Mouse (Mus musculus): ENCODE data around the gene Qprt.

Gene Qprt

DNA sequence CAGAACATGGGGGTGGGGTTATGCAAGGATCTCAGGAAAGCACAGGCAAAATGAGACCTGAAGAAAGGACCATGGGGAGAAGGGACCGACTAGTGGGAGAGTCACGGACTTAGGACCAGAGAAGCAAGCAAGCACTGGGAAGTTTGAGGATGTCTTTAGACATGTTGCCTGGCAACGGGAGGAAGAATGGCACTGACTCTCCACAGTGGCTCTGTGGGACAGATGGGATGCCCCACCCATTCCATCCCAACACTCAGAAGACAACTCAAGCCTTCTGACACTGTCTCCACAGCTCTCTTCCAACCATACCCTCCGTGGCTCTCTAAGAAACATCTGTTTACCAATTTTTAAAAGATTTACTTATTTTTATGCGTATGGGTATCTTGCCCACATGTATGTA, 11.1 kb upstream of the Qprt start:
- DNase-seq (ENCODE audit: low spot score in 2 of 2) = no peak

GRCm38 (mm10) chr7:127129638-127130037, 7.6 kb upstream of the Qprt start:
- DNase-seq (ENCODE audit: low spot score in 2 of 2) = peak in 1 of 2 experiments; percentile 45

DNA sequence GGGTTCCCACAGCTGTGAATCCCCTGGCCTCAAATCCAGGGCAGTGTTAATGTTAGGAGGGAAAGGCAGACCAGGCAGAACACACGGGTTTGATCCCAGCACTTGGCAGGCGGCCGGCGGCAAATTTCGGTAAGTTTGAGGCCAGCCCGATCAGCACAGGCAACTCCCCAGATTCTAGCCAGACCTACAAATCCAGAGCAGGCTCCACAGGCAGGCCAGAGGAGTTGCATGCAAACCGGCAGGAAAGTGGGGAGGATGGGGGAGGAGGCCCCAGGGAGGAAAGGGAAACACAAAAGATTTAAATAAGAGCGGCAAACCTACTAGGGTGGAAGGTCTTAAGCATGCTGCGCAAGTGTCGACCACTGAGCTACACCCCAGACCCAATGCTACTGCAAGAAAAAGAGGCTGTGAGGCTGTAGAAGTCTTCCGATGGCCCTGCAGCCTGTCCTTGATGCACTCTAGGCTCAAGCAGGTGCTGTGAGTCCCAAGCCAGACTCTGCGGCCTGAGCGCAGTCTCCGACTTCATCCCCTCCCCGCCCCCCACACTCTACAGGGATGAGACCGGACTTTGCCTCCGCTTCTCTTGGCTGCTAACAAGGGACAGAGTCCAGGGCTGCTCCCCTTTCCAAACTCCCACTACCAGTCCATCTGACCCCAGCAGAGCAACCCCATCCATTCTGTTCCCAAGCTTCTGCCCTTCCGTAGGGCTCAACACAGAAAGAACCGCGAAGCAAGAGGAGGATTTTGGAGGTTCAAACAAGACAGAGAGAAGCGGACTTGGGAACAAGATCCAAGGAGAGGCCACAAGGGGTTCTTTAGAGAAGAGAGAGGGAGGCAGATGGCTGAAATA, 740 bp downstream of the Qprt start:
- DNase-seq (ENCODE audit: low spot score in 2 of 2) = no peak

- DNase-seq (ENCODE audit: low spot score in 2 of 2) = no peak
Measured at GRCm38 (mm10) chr7:127118671-127119445, 3.2 kb downstream of the Qprt start.

DNA sequence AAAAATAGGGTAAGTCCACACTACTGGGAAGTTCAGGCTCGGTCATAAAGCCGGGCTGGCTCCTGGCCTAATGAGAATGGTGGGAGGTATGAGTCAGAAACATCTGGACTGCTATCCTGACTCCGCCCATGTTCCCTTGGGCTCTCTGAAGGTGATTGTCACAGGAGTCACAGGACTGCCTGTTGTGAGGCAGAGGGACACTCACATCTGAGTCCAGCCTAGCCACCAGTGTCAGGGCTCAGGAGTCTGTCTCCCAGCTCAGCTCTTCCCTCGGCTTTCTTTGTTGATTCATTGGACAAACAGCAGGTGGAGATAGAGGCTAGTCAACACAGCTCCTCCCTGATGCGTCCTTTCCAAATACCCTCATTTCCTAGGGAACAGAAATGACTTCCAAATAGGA, 4.1 kb downstream of the Qprt start:
- no peak for DNase-seq (ENCODE audit: low spot score in 2 of 2)

DNA sequence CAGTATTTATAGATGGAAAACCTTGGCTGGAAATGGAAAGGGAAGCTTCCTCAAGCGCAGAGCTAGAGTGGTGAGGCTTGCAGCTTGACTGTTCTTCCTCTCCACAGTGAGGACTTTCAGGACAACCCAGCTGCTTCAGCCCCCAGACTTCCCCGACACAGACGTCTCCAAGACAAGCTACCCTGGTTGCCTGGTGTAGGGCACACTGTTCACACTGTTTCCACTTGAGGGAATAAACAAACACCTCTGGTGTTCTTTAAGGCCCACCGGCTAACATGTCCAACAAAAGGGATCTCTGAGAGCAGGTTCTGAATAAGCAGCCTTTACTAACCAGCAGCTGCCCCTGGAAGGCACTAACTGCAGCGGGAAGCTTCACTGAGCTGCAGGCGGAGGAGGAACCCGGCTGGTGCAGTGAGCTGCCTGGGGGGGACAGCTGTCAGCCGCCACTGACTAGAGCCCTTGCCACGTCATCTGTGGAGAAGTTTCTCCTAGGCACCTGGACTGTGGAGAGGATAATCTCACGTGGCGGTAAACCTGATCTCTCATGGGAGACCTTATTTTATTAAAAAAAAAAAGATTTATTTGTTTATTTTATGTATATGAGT, 5.6 kb downstream of the Qprt start:
- no peak for DNase-seq (ENCODE audit: low spot score in 2 of 2)

DNA sequence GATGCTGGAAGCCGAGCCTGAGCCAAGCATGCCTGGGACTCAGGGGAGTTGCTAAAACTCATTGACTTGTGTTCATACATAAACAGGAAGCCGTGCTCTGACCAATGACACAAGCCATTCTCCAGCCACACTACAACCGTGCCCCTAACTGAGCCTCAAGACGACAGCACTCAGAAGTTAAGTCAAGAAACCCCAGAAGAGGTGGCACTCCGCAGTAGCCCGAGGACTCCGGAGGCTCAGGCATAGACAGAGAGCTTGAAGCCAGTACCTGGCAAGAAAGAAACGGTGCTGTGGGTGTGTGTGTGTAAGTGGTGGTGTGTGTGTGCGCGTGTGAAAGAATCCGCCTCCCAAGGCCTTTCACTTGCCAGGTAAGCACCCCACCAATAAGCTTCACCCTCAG, 7.1 kb downstream of the Qprt start:
- no peak for DNase-seq (ENCODE audit: low spot score in 2 of 2)

GRCm38 (mm10) chr7:127113614-127114259, 8.3 kb downstream of the Qprt start:
- no peak for DNase-seq (ENCODE audit: low spot score in 2 of 2)

DNA sequence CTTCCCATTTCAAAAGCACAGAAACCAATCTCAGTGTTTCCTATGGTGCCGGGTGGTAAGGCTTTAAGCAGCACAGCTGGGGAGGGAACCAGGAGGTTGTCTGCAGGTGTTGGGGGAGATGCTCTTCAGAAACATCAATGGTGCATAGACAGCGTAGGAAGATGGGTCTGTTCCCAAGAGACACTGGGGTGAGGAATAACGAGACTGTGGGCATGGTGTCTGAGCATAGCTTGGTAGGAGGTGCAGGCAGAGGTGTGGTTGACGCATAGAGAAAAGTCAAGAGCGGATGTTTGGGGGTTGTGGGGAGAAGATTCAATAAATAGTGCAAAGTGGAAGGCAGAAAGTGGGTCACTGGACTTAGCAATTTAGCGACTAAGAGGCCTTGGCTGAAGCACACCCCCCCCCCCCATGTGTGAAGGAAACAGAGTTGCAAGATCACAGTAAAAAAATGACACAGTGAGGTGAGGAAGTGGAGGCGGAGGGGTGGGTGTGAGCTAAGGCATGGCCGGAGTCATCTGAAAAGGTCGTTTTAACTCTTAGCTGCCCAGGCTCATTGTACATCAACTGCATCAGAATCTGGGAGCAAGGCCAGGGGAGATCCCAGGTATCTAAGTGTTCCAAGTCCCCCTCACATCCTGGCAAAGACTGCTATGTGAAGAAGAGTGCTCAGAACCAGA, 9.0 kb downstream of the Qprt start:
- DNase-seq (ENCODE audit: low spot score in 2 of 2) = no peak

DNA sequence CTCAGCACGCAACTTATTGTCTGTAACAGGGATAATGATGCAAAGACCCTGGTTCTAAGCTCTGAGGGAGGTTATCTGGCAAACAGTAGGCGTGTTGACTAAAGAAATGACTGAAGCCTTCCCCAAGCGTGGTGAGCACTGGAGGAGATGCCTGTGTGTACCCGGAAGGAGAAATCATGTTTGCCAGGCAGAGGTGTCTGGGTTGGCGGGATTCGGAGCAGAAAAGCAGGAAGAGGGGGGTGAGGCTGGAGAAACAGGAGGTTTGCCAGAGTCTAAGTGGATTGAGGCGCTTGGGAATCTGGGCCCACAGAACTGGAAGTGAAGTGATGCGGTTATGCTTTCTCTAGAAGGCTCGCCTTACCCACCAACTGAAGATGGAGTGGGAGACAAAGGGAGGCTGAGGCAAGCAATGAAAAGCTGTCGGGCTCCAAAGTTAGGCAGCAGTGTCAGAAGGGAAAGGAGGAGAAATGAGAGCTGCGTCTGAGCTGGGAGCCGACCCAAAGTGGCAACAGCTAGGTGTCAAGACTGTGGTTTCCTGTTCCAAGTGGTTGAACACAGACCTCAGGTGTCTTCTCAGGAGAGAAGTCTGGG, 9.7 kb downstream of the Qprt start:
- DNase-seq (ENCODE audit: low spot score in 2 of 2) = peak; percentile 34 to 44

DNA sequence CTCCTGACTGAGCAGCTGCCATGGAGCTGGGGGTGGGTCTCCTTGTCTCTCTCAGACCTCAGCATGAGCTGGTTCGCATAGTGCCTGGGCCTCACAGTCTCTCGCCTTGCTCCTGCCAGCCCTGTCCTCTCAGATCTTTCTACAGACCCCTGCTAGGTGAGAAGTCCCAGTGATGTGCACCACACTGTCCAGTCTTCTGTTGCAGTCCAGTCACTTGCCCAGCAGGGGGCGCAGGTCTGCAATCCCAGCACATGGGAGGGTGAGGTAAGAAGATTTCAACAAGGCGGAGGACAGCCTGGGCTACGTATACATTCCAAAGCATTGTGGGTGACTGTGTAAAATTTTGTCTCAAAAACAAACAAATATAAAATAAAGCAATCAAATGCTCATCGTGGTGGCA, 10.6 kb downstream of the Qprt start:
- no peak for DNase-seq (ENCODE audit: low spot score in 2 of 2)

DNA sequence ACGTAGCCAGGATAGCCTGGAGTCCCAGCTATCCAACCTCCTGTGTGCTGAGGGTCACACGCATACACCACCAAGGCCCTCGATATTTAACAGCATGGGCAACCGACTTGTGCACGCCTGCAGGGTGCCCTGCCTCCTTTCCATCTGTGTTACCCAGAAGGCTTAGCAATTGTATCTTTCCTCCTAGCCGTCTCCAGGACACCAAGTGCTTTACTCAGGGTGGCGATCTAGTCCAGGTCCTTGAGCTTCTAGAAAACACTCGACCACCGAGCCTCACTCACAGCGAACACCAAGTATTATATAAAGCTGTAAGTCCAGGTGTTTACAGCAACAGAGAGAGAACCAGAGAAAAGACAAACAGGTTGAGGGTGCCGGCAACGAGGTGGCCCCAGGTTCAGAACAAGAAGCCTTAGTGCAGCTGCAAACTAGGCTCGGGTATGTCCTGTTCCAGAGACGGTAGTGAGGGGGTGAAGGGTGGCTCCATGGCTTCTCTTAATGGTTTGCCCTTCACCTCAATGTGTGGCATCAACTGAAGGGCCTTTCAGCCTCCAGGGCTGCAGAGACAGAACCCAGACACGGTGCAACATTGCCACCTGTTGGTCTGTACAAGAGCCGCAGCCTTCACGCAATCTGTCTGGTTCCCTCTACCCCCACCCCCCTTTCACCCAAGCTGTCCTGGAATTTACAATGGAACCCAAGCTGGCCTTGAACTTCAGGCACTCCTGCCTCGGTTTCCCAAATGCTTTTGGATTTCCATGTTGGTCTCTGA, 11.6 kb downstream of the Qprt start:
- peak; percentile 49 to 59 for DNase-seq (ENCODE audit: low spot score in 2 of 2)

- DNase-seq (ENCODE audit: low spot score in 2 of 2) = no peak
Measured at GRCm38 (mm10) chr7:127105551-127105950, 16.5 kb downstream of the Qprt start.

DNA sequence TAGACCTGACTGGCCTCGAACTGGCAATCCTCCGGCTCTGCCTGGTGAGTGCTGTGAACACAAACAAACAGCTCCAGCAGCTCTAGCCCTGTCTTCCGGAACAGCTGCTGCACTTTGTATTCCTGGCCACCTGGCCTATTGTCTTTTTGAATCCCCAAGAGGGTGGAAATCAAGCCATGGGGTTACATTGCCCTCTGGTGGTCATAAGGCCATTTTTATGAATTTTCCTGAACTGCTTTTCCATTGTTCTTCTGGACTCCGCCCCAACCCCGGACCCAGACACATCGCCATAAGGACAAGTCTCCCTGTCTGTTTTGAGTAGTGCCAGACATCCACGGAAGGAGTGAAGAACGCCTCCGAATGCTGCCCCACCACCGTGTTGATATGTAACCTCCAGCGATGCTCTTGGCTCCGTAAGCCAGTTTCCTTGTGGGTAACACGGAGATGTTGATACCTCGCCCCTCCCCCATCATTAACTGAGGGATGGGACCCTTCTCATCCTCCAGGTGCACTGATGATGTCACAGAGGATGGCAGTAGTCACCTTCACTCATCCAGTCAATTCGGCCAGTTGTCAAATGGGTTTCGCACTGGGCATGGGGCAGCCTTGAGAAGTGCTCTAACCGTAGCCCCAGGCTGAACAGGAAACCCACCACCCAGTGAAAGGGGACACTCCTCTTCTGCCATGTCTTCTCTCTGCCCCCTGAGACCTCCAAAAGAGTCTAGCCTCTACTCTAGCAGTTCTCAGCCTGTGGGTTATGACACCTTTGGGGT, 17.3 kb downstream of the Qprt start:
- DNase-seq (ENCODE audit: low spot score in 2 of 2) = peak; percentile 43 to 56

- no peak for DNase-seq (ENCODE audit: low spot score in 2 of 2)
Measured at GRCm38 (mm10) chr7:127103960-127104359, 18.1 kb downstream of the Qprt start.

DNA sequence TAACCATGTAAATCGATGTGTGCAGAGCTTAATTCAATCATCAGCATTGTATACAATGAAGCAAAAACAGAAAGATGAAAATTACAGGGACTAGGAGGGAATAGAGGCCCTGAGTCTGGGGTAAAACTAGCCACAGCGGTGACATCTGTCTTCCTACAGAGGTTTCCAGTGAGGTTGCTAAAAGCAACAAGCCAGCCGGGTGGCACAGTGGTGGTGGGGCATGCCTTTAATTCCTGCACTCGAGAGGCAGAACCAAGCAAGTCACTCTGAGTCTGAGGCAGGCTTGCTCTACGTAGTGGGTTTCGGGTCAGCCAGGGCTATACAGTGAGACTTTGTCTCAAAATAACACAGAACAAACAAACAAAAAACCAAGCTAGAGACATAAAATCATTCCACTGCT, 19.9 kb downstream of the Qprt start:
- no peak for DNase-seq (ENCODE audit: low spot score in 2 of 2)

- no peak for DNase-seq (ENCODE audit: low spot score in 2 of 2)
Measured at GRCm38 (mm10) chr7:127101451-127102016, 20.5 kb downstream of the Qprt start.

DNA sequence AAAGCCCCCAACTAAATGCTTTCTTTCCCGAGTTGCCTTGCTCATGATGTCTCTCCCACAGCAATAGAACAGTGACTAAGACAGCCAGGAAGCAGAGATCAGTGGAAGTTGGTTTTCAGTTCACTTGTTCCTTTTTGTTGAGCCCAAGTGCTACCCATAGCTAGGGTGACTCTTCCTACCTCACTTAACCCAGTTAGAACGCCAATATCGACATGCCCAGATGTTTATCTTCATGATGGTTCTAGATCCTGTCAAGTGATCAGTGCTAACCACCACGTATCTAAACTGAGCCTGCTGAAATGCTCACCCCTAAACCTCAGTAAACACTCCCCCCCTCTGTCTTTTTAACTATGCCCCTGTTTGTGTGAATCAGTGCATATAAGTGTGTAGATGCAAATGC, 22.5 kb downstream of the Qprt start:
- no peak for DNase-seq (ENCODE audit: low spot score in 2 of 2)

- DNase-seq (ENCODE audit: low spot score in 2 of 2) = no peak
Measured at GRCm38 (mm10) chr7:127098950-127099349, 23.1 kb downstream of the Qprt start.
